Mouse (Mus musculus) brain, embryonic 14.5 days (tissue): ENCODE results near the gene Ppp1r13b.

Experiments
- CTCF ChIP-seq: fragments of 200-500 bp; IDR thresholded peaks from 2 replicates; pipeline ENCODE4 v1.5.1; 2012; ENCODE audit warnings: inconsistent platforms, mild to moderate bottlenecking, moderate library complexity, borderline replicate concordance; ENCODE audit not compliant: insufficient read depth, insufficient read length; ENCODE audit errors: extremely low read depth
- POLR2A ChIP-seq: fragments of 200-500 bp; IDR thresholded peaks from 2 replicates; pipeline ENCODE4 v1.6.1; 2012; ENCODE audit warnings: mild to moderate bottlenecking, inconsistent platforms, borderline replicate concordance; ENCODE audit not compliant: poor library complexity, insufficient read depth, insufficient read length, severe bottlenecking; ENCODE audit errors: extremely low read depth

GRCm38 (mm10) chr12:111907970-111908681, at the start of gene Ppp1r13b:
- TF ChIP-seq CTCF = no peak
- peak; percentile 88 for TF ChIP-seq POLR2A
